Mouse (Mus musculus) heart, postnatal 0 days (tissue): Measurements from ENCODE around the gene Tnfrsf21.

ENCODE experiments used
- CTCF ChIP-seq: IDR thresholded peaks from 2 replicates; pipeline ENCODE4 v1.5.1; 2016; ENCODE audit warnings: antibody characterized with exemption, control low read depth, low read depth
- EP300 ChIP-seq: IDR thresholded peaks from 2 replicates; pipeline ENCODE4 v1.6.1; 2016; ENCODE audit warnings: antibody characterized with exemption, low read depth

DNA sequence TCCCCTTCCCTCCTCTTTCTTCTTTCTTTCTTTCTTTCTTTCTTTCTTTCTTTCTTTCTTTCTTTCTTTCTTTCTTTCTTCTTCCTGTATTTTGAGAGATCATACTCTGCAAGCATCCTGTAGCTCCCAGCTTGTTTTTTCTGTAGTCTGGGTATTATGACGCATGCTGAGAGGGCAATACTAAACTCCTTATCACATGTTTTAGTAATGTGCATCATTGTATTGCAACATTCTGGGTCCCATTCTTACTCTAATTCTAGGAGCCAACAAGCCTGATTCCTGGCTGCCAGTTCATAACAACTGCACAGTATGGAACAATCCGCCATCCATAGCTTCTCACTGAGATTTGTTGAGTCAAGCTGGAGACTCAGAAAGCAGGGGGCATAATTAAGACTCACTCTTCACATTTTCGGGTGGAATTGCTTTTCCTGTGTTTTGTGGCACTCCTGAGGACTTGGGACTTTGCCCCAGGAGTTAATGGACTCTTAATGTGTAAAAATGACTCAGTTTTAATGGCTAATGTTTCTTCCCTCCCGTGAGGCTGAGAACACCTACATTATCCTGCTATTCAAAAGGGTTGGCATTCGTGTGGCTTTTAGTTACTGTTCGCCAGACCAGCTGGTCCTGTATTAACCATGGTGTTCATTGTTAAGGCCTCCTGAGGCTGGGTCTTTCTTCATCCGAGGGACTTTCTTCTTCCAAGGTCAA lies 52.6 kb downstream of the Tnfrsf21 start:
- TF ChIP-seq CTCF (no peak), EP300 (no peak)
